Mouse (Mus musculus) c-Kit-negative CD71-positive TER-119-positive erythroid progenitor cells, embryonic 14.5 days (primary cell): ENCODE measurements around the gene Gsc.
"Not testable (repeated sequence)": the region's sequence is repeated elsewhere in the genome, so short reads cannot be mapped to it uniquely, and the experiment has no call there.

ENCODE experiments used
- DNase-seq: peaks from one replicate; pipeline ENCODE4 v3.0.0-alpha.2; 2013; ENCODE audit warnings: low read depth, low spot score

Gsc gene

DNA sequence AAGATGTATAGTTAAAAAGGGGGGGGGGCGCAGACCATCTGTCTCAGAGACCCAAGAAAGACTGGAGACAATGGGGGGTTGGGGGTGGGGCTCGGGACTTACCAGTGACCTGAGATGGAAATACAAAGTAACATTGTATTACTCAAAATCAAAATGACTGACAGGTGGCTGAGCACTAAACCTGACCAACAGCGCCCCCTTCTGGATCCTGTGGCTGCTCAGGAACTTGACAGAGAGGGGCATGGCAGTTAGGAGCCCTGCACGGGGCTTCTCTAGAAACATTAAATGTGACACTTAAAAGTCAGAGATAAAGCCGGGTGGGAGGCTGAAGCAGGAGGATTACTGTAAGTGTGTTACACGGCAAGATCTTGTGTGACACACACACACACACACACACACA, 13.8 kb downstream of the Gsc start:
- DNase-seq, result no peak

DNA sequence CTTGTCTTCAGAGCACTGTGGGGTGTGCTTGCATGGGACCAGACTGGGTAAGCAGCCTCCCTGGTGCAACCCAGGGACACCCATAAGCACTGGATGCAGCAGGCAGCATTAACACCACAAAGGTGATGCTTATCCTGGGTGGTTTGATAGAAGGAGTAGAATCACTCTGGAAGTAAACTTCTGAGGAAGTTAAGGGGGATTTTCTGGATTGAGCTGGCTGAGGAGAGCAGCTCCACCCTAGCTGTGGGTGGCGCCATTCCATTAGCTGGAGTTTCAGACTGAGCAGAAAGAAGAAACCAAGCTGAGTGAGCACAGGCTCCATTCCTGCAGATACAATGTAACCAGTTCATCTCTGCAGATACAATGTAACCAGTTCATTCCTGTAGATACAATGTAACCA, 20.1 kb downstream of the Gsc start:
- no peak for DNase-seq

DNA sequence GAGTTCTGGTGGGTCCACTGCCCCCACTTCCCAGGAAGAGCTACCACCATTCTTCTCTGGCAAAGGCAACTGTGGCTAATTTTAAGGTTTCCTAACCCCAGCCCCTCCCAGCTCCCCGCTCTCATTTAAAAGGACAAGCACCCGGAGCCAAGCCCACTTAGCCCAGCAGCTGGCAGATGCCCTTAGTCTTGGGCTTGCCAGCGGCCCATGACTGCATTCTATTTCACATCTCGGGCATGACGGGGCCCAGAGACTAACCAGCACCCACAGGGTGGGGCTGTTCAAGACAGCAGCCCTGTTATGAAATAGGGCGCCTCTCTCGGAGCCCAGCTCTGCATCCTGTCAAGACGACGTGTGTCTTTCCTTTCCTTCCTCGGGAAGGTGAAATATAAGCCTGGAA, 22.9 kb downstream of the Gsc start:
- no peak for DNase-seq

DNA sequence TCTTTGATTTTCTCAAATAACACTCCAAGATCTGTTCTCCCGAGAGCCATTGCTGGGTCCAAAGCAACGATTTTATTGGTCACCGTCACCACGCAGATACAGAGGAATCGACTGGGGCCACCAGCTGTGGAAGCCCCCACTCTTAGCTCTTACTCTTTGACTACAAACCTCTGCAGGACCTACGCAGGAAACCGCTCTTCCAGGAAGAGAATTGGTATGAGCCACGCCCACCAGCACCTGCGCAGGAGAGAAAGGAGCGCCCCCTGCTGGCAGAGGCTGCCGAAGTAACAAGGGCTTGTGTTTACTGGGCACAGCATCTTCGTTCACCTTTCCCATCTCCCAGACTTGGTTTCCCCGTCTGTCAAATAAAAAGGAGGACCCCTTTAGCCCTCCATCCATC, 25.0 kb downstream of the Gsc start:
- DNase-seq, result peak; percentile 15

DNA sequence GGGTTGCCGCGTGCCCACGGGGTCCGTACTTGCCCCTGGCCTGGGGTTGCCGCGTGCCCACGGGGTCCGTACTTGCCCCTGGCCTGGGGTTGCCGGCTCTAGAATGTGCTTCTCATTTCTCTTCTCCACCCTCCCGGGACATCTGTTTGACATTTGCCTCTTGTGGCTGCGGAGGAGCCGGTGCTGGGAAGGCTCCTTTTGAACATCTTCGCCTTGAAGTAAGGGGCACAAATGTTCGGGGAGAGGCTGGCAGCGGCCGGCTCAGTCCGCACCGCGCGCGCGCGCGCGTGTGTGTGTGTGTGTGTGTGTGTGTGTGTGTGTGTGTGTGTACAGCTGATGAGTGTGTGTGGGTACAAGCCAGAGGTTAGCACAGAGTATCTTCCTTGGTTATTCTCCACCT, 26.1 kb downstream of the Gsc start:
- DNase-seq, result not testable (repeated sequence)

DNA sequence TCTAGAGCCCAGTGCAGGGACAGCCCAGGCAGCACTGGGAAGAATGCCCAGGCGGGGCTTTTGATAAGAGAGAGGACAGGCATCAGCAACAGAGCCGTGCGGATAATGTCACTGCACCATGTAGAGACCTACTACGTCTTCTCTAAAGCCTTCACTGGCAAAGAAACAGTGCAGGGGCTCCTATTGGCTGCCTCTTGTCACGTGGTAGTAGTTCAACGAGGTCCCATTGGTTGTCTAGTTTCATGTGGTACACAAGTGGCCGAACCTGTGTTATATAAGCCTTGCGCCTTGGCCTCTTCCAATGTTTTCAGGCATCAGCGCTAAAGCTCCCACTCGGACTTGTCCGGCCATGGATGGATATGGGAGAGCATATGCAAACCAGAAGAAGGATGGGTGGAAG, 29.4 kb downstream of the Gsc start:
- no peak for DNase-seq

DNA sequence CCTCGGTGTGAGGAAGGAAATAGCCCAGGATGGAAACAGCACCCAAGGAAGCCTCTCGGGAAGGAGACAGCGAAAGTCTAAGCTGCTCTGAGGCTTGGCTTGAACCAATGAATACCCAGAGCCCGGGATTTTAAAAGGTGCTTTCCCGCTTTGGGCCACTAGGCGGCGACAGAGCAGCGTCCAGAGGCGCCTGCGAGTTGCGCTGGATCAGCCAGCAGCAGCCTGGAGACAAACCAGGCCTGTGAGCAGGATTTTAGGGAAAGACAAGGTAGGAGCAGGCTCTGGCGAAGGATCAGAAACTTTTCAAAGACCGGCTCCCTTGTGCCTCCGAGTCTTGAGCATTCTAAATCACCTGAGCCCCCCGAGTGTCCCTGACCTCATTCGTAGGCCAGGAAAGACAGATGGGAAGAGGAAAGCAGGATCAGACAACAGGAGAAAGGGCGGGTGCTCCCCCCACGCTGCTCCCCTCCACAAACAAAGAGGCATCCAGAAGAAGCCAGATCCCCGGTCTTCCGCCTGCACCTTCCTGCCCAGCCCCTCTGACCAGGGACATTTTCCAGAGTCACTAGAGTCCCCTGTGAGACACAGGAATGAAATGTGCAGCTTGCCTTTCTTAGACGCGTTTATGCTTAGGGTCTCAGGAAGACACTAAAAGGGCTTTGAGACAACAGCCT, 32.9 kb downstream of the Gsc start:
- peak; percentile 12 for DNase-seq

DNA sequence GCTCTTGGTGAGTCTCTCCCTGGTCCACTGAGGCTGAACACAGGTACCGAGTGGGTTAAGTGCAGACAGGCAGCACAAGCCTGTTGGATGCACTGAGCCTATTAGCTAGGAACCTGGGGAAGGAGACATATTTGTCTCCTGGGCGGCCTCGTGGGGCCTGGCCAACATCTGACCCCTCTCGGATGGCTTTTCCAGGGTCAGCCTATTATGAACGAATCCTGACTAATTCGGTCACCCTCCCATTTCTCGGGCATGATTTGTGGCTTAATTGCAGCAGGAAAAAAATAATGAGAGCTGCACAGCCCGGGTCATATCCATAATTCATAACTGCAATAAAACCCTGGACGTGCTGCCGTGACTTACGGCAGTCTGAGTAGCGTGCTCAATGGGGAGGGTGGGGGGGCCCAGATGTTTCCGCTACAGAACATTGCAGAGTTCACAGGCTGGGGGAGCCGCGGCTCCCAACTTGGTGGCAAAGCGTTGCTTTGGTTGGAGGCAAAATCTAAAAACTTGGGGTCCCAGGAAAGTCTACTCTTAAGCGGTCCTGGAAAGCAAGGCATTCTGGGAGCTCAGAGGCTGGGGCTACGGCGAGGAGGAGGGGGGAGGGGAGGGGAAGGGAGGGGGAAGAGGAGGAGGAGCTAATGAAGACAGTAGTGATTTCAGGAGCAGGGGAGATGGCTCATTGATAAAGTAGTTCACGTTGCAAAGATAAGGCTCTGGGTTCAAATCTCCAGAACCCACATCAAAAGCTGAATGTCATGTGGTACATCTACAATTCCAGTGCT, 39.0 kb downstream of the Gsc start:
- no peak for DNase-seq

DNA sequence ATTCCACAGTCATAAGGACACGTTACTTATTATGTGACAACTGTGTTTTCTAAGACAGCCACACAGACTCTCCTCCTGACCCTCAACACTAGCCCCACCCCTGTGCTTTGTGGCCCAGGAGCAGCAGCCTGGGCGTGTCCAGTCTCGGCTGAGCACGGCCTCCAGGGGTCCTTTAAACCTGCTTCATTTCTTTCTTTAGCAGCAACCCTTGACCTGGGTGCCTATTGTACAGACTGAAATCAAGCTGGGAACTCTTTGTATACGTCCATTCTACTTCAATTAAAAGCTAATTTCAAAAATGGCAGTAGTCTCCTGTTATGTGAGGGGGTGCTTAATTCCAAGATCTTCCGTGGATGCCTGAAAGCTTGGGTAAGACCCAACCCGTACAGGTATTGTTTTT, 39.9 kb downstream of the Gsc start:
- no peak for DNase-seq

DNA sequence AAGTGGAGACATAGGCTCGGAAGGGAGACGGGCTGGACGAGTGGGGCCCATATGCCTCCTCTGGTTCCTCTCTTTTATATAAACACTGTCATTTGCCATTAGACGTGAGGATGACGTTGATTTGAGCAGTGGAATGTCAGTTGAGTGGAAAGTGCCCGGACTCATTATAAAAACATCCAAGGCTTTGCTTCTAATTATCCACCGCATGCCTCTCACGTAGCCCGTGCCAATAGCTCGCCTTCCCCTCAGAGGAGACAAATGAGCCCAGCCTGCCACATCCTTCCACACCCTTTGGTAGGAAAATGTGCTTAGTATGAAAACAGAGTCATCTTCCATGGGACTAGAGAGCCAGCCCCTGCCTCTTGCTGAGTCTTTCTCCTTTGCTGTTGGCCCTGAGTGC, 41.8 kb downstream of the Gsc start:
- DNase-seq, result no peak

DNA sequence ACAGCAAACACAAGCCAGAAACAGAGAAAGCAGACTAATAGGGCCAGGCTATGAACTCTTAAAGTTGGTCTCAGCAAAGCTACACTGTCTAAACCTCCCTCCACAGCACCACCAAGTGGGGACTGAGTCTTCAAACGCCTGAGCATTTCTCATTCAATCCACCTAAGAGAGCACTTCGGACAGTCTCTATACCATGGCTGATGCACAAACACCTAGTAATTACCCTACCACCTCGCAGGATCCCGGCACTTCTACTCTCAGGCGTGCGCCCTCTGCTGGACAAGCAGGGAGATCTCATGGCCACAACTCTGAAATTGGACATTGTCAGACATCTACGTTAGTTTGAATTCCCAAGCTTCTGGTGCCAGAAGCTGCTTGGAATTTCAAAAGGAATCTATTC, 46.2 kb downstream of the Gsc start:
- no peak for DNase-seq

DNA sequence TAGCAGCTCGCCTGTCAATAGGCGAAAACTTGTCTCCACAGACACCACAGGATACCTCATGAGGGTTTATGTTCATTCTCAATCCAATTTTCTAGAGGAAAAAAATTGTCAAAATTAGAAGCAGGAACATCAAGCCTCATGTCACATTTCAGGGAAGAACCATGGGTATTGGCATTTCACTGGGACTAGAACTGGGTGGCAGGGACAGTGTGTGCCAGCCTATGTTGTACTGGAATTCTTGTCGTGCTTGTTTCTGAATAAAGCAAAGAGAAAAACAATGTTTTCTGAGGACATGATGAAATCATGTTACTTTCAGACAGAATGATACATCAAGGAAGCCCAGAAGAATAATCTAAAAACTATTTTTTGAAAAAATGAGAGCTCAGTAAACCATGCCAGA, 47.5 kb downstream of the Gsc start:
- no peak for DNase-seq

DNA sequence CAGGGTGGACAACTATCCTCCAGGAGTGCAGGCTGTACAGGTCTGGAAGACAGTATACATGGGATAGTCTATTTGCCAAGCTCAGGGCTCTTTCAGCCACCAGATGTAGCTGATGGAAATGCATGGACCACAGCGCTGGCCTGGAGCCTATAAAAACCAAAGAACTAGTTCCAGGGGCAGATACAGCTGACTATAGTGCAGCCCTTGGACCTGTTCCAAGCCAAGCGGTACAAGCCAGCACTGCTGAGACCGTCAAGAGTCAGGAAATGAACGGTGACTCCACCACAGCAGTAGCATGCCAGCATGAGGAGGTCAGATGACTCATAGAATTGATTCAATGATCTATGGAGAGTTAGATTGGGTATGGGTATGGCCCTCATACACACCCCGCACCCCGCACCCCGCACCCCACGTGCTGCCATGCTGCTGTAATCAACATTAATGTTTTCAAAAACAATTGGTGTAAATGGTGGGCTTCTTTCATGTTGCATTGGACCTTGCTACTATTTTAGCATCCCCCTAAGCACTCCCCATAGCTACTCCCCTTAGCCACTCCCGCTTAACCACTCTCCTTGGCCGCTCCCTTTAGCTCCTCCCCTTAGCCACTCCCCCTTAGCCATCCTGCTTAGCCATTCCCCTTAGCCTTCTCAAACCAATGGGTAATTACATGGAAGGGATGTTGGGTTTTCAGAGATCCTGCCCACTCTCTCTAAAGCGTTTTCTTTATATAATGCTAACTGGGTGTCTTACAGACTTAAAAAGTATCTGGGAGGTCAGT, 50.3 kb downstream of the Gsc start:
- DNase-seq, result no peak
